Mouse (Mus musculus) kidney, adult 2 months (tissue): ENCODE results near the gene Pmepa1.

Experiments
- CTCF ChIP-seq: fragments of 200-500 bp; conservative IDR thresholded peaks from 2 replicates; pipeline ENCODE4 v1.5.1; 2011; ENCODE audit warnings: low read depth, mild to moderate bottlenecking, control low read depth, low read length, moderate library complexity, mixed read lengths; ENCODE audit not compliant: insufficient read depth, insufficient read length
- POLR2A ChIP-seq: fragments of 200-500 bp; IDR thresholded peaks from one replicate; pipeline ENCODE4 v1.6.1; 2011; ENCODE audit warnings: low read depth, low read length, control low read depth

DNA sequence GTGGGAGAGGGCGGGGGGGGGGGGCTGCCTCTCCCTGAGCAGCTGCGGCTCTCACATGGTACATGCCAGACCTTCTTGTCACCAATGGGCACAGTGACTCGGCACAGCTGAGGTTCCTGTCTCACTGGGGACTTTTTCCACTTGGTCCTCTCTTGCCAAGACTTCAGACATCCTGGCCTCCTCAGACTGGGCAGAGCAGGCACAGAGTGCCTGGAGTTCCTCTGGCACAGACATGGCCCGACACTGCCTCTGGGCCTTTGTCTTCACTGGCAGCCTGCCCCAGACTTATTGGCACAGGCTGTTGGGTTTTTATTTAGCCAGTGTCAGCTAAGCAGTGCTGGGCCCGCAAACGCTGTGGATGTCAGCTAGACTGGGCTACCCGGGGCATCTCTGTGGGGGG lies 18.7 kb downstream of the Pmepa1 start:
- TF ChIP-seq CTCF = no peak
- no peak for TF ChIP-seq POLR2A
